Mouse (Mus musculus): ENCODE measurements at regions not wholly inside any gene's neighbourhood (a gene's known extent, or its start where the extent isn't known, plus 50 kb on each side); places are given as distances from the start of the nearest gene placed in this dataset.

DNA sequence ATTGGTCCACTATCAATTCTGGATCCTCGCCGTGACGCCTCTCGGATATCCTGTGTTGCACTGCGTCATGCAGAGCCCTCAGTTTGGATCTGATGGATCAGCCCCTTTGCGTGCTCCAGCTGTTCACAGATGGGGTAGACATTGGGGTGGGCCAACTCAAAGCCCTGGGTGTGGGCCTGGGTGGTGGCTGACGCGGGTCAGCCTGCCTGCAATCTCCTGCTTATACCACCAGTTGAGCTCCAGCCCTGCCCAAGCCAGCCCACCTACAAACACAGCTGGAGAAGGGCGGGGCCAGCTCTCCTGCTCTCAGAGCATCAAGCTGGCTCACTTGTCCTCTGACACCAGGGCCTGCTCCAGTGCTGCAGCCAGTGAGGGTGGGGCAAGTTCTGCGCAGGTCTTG is 73.1 kb downstream of the Rps15a start:
- no peak for DNase-seq (ENCODE audit: low spot score)

DNA sequence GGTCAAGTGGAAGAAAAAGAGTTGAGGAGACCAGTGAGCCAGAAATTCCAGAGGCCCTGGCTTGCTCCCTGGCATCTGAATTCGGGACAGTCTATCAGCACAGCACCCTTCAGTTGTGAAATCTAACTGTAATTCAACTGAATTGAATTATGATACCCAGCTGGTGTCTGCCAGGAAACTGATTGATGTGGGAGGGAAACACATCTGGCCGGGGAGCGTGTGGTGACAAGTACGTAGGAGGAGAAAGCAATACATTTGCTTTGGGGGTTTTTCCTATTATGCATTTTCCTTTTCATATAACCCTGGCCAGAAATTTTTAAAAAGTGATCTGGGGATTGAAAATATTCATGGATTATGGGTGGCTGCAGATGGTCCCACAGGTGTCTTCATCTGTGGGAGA is 76.1 kb downstream of the Rps15a start:
- DNase-seq (ENCODE audit: low spot score): no peak

- no peak for DNase-seq (ENCODE audit: low spot score)
Measured at GRCm38 (mm10) chr7:118037062-118037461, 78.9 kb downstream of the Rps15a start.

- DNase-seq (ENCODE audit: low spot score): no peak
Measured at GRCm38 (mm10) chr7:118026106-118026526, 89.9 kb downstream of the Rps15a start.

DNA sequence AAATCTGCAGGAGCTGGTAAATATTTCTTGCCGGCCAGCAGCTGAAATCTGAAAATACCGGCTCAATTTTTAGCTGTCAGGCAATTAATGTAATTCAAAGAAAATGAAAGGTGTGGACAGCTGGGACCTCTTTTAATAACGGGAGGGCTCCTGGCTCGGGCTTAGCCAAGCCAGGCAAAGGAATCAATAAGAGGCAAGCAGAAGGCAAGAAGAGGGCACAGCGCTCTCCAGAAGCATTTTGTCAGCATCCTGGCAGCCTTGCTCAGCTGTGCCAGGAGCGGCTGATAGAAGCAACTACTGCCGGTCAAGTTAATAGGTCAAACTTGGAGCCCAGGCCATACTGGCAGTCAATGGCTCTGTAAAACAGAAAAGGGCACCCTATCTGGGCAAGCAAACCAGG is 111.4 kb downstream of the Rps15a start:
- DNase-seq (ENCODE audit: low spot score): no peak

GRCm38 (mm10) chr7:118001881-118002280 is 114.1 kb downstream of the Rps15a start:
- DNase-seq (ENCODE audit: low spot score): no peak

DNA sequence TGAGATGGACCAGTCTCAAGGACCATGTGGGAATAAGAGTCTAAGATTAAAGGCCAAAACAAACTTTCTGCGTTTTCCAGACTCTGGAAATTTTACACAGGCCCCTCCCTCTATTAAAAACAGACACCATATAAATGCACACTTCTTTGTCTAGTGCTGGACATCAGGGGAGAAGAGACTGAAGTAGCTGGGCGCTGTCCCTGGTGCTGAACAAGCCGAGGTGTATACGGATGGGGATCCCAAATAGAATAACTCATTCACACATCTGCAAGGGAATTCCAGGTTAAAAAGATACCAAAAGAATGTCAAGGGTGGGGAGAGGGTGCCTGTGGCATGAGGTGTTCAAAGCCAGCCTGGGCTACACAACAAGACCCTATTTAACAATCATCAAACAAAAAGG is 114.9 kb downstream of the Rps15a start:
- DNase-seq (ENCODE audit: low spot score): no peak

DNA sequence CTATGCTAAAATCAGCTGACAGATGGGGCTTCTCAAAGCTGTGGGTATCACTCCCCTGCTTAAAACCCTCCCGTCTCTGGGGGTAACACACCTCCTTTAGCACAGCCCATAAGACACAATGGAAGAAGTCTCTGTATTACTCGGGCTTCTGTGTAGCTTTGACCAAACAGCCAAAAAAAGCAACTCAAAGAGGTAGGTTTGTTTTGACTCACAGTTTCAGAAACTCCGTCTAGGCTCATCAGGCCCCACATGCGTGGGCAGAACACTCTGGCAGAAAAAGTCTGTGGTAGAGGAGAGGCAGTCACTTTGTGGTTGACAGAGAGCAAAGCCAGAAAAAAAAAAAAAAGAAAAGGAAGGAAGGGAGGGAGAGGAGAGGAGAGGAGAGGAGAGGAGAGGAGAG is 133.8 kb downstream of the Rps15a start:
- no peak for DNase-seq (ENCODE audit: low spot score)

DNA sequence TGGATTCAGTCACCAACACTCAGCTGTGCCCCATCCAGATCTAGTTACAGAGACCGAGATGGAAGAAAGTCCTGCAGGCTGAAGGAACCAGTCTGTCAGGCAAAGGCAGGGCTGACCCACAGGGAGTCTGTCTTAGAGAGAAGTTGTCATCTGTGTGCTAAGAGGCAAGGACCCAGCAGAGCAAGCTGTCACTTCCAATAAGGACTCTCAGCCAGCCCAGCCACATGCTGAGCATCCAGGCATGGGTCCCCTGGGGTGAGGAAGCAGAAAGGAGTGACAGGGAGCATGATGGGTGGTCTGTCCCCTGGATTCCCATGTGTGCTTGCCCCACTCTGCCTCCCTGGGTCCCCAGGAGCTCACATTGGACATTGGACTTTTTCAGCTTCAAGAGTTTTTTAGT is 144.8 kb downstream of the Rps15a start:
- DNase-seq (ENCODE audit: low spot score): no peak

GRCm38 (mm10) chr7:117943435-117943834 is 172.6 kb downstream of the Rps15a start:
- DNase-seq (ENCODE audit: low spot score): no peak

GRCm38 (mm10) chr7:117939618-117940017 is 176.4 kb downstream of the Rps15a start:
- no peak for DNase-seq (ENCODE audit: low spot score)

- DNase-seq (ENCODE audit: low spot score): no peak
Measured at GRCm38 (mm10) chr7:117934908-117935307, 181.1 kb downstream of the Rps15a start.

DNA sequence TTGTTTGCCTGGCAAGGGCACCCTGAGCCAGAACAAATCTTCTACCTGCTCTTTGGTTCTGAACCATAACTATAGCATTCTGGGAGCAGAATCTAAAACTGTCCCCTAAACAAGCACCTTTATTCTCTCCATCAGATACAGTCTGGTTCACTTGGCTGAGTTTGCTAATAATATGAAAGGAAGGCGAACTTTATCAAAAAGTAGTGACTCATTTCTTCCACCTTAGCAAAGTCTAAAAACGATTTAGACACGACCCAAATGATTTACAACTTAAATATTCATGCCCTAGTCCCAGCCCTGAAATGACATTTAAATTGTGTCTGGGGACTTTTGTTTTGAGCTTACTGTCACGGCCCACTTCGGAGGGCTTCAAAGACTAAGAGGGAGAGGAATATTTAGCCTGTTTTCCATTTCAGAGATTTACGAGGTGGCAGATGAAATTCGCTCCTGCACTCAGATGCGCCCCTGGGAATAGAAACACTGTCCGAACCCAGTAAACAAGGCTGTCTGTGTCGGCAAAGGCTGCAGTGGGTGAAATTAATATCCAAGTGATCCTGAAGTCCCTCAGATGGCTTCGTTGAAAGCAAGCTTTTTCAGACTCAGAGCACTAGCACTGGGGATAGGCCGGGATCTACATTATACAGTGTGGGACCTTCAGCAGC is 184.6 kb downstream of the Rps15a start:
- DNase-seq (ENCODE audit: low spot score): no peak

- DNase-seq (ENCODE audit: low spot score): no peak
Measured at GRCm38 (mm10) chr7:117930392-117930791, 185.6 kb downstream of the Rps15a start.

GRCm38 (mm10) chr7:117926396-117926795 is 189.6 kb downstream of the Rps15a start:
- no peak for DNase-seq (ENCODE audit: low spot score)

- no peak for DNase-seq (ENCODE audit: low spot score)
Measured at GRCm38 (mm10) chr7:117922270-117922669, 193.7 kb downstream of the Rps15a start.

DNA sequence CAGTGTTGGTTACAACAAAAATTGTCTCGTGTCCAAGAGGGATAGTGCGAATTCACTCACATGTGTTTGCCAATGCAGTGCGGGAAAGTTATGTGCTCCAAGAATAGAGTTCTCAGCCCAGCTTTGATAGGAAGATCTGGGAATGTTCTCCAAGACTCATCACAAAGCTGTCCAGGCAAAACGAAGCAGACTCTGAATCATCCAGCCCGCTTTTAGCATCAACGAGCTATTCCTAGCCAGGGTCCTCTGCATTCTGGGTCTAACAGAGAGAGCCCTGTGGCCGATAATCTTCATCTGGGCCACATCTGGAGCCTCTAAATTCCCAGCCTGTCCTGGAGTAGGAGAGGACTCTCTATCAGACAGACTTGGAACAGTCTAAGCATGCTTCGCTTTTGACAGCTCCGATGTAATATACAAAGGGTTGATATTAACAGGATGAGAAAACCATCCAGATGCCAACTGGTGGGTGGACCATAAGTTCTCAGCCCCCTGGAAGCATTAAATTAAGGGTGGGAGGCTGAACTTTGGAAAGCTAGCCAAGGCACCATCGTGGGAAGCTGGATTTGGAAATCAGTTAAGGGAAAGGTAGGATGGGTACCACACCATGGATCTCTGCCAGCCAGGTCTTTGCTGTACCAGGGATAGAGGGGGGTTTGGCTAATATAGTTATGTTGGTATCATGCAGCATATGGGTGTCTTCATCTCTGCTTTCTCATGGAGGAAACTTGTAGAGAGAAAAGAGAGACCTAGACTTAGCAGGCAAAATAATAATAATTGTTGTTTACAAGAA is 197.6 kb downstream of the Rps15a start:
- no peak for DNase-seq (ENCODE audit: low spot score)

DNA sequence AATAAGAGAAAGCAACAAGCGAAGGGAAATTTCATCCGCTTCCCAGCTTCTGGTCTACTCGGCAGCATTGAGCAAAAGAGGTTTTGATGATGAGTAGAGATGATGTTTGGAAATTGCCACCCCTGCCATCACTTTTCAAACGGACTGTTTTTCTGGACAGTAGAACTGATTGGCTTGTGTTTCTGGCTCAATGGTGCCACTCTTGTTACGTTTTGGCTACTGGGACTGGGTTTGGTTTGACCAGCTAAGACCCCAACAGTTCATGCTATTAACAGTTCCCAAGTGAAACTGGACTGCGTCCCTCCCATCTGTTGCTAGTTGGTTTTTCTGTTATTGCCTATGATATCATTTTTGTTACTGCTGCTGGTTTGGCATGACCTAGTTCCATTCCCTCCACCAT is 199.1 kb downstream of the Rps15a start:
- DNase-seq (ENCODE audit: low spot score): no peak

- no peak for DNase-seq (ENCODE audit: low spot score)
Measured at GRCm38 (mm10) chr7:117912453-117912852, 203.5 kb downstream of the Rps15a start.

DNA sequence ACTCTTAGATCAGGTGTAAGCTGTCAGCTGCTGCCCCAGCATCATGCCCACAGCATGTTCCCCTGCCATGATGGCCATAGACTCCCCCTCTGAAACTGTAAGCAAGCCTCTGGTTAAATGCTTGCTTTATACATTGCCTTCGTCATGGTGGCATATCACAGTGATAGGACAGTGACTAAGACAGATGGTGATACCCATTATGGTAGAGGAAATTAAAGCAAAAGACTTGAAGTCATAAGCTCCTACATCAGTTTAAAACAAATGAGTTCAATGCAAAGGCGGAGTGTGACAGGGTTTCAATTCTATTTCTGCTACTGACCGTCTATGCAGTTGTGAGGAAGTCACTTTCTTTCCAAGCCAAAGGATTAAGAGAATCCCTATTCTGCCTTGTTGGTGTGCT is 204.9 kb downstream of the Rps15a start:
- no peak for DNase-seq (ENCODE audit: low spot score)

DNA sequence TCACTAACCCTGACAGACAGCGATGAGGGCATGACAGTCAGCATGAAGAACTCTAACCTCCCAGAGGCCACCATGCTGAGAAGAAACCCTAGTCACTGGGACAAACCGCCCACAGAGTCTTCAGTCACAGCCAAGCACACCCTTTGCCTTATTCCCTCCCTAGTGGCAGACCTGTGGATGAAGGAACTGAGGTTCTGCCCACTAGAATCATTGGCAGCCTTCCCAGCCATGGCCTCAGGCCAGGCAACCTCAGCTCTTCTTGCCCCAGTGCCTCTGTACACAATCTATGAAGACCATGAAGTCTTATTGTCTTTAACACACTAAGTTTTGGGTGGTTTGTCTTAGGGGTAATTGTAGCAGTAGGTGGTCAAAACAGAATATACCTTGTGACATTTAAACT is 219.5 kb downstream of the Rps15a start:
- no peak for DNase-seq (ENCODE audit: low spot score)

- no peak for DNase-seq (ENCODE audit: low spot score)
Measured at GRCm38 (mm10) chr7:117887288-117887687, 228.7 kb downstream of the Rps15a start.

DNA sequence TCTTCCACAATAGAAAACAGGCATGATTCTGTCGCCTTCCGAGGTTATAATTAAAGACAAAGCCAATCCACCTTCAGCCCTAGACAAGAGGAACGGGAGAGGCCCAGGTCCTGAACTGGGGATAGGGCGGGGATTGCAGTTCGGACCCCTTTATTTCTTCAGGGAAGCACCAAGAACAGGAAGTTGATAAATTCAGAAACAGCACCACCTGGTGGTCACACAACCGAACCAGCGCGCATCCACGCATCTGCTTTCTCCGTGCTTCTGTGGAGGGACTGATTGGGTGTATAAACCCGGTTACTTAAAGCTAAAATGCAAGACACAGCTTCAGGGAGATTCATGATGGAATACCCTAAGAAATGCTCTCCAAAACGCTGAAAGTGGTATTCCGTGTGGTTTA is 233.2 kb downstream of the Rps15a start:
- DNase-seq (ENCODE audit: low spot score): peak; percentile 20

GRCm38 (mm10) chr7:117878903-117879302 is 237.1 kb downstream of the Rps15a start:
- DNase-seq (ENCODE audit: low spot score): no peak
